Mouse (Mus musculus) heart, adult 18-20 months (tissue): Measurements from ENCODE around the gene Tlr12. TPM values are rescaled to one million over a fixed set of nuclear protein-coding genes. Genes with fewer than 3 reads are reported as not detected.
A peak's percentile ranks its signal among the peaks of the same experiment; 100 is the strongest.
"Not testable (repeated sequence)": the region's sequence is repeated elsewhere in the genome, so short reads cannot be mapped to it uniquely, and the experiment has no call there.

Experiments
- DNase-seq, 2 experiments: peaks; one replicate each; pipeline ENCODE4 v3.0.0; 2021 to 2022; ENCODE audit warnings: mixed read lengths in 1 of 2
- total RNA-seq, 2 experiments: library from RNA; stranded (reverse); gene quantifications; 2 replicates each; pipeline ENCODE4 v1.2.3; 2021

Gene Tlr12
- total RNA-seq, 2 experiments from 2014 or later, result 0.18 to 0.50 TPM

DNA sequence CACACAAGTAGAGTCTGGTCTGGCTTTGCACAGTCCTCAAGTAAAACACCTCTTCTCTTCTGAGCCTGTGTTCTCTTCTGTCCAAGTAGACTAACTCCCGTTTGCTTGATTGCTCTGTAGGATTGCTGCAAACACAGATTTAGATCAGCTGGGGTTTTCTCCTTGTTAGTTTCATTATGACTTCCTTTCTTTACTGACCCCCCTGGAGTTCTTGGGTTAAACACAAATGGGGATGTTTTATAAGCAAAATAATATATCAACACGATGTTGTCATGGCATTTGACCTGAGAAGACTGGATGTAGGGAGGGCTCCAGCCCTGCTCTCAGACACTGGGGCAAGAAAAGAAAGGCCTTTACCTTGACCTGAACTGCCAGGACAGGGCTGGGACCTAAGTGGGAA, 544 bp upstream of the Tlr12 start:
- no peak for DNase-seq

DNA sequence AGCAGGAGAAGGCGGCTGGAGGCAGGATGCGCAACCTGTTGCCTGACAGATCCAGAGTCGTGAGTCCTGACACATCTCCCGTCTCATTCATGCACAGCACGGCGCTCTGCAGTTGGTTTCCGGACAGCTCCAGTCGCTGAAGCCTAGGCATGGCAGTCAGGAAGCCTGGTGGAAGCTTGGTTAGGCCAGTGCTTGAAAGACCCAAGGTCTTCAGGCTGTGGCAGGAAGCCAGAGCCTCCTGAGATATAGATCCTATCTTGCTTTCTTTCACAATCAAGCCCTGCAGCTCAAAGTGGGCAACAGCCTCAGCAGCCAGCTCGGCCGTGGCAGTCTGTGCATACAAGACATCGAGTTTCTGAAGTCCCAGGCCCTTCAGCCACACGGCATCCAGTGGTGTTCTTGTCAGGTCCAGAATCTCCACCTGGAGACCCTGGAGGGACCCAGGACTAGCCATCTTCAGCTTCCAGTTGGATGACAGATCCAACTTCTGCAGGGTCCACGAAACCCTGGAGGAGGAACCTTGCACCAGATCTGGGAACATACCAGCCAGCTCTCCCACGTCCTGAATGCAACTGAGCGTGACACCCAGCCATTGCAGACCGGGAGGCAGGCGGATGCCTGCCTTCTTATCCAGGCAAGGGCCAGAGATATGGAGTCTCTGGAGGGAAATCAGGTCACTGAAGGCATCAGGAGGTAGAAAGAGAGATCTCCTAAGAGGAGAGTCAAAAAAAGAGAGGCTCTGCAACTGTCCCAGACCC, 877 bp downstream of the Tlr12 start:
- no peak for DNase-seq

DNA sequence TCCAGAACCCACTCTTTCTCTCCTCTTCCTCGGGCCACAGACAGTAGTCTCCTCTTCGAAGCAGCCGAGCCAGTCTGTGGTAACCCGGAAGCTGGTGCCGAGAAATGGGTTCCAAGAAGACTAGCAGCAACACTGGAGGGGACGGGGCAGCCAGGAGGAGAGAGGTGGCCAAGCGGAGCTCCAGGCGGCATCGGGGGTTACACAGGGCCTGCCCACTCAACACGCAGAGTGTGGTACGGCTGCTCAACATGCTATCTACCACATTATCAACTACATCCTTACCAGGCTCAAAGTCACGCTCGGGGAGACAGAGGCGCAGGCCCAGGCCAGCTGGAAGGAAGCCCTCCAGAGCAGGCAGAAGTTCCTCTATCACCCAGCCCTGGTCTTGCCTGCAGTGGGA, 2.7 kb downstream of the Tlr12 start:
- no peak for DNase-seq

DNA sequence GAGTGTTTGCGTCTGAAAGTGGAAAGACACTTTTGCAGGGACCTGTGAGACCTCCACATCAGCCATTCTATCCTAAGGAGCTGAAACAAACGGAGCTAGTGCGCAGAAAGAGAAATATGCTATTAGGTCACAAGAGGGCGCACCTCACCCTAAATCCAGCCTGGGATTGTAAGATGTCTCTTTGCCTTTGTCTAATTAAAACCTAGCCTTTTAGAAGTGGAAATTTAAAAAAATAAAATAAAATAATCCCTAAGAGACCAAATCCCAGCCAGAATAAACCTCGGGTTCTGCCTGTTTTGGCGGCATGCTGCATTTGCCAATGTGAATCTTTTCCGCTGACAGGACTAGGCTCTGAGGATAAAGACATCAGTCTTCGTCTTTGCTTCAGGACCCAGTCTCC, 5.1 kb downstream of the Tlr12 start:
- peak in 1 of 2 experiments; percentile 58 for DNase-seq

DNA sequence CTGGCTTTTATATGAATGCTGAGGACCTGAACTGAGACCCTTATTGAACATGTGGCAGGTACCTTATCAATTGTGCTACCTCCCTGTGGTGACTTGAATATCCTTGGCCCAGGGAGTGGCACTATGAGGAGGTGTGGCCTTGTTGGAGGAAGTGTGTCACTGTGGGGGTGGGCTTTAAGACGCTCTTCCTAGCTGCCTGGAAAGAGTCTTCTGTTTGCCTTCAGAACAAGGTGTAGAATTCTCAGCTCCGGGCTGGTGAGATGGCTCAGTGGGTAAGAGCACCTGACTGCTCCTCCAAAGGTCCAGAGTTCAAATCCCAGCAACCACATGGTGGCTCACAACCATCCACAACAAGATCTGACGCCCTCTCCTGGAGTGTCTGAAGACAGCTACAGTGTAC, 6.7 kb downstream of the Tlr12 start:
- not testable (repeated sequence) for DNase-seq

DNA sequence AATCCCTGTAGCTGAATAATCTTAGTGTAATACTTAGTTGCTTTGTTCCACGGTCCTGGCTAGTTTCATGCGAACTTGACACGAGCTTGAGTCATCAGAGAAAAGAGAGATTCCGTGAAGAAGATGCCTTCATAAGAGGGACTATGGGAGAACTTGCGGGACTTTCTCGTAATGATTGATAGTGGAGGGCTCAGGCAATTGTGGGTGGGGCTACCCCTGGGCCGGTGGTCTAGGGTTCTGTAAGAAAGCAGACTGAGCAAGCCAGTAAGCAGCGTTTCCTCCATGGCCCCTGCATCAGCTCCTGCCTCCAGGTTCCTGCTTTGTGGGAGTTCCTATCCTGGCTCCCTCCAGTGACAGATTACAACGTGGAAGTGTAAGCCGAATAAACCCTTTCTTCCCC, 7.7 kb downstream of the Tlr12 start:
- DNase-seq, result peak in 1 of 2 experiments; percentile 16

DNA sequence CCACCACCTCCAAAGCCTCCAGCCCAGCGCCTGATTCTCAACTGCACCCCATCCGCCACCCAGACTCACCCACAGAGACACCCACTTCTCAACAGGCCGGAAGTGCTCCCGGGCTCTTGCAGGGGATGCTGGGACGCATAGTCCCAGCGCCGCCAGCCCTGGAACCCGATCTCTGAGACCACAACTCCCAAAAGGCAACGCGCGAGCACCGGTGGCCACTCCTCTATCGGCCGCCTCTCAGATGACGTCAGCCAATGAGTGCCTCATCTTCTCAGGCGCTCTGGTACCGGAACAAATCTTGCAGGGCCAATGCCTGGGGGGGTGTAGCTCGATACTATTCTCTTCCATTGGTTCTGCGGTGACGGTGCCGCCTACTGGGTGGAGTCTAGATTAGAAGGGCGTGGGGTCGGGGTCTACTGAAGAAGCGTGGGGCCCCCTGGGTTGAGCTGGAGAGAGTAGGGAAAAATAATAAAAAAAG, 8.5 kb downstream of the Tlr12 start, which contains the start of gene Zscan20:
Gene Zscan20, minus strand, starts transcription at position 174 of the 478 bp plus-strand sequence.
- DNase-seq, result peak; percentile 96 to 99

DNA sequence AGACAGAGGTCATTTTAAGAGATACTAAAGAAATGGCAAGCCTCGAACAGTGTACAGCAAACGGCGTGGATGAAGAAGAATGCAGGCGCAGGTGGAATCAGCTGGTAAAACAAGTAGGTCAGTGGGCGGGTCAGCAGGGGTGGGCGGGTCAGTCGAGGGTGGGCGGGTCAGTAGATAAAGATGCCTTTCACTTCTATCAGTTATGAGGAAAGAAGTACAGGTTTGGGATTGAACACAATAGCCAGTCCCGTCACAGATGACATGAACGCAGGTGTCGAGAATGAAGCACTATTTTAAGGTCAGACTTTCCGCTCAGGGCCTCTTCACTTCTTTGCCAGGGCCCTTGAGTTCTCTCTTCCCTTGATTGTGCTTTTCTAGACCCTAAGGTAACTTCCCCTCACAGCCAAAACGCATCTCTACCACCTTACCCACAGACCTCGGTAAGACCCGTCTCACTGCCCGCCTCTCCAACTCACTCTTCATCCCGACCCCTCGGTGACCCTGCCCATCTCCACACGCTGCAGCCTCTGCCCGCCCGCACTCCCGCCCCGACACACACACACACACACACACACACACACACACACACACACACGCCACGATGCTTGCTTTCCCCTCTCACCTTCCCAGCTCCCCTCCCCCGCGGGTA, 9.0 kb downstream of the Tlr12 start:
- peak in 1 of 2 experiments; percentile 7 for DNase-seq

DNA sequence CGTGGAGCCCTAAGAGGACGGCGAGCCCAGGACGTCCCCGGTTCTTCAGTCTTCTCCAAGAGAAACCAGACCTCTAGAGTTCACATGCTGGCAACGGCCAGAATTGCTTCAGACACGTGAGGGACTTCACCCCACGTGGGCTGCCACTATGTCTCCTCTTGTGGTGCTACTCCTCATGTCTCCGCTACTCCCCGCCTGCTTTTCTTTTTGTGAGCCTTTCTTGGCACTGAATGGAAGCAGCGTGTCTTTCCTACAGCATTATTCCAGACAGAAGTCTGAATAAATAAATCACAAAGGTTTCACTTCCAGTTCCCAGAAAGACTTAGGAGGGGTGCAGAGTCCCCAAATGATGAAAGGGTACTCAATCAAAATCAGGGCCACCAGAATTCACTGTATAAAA, 10.8 kb downstream of the Tlr12 start:
- DNase-seq, result peak; percentile 19 to 37

DNA sequence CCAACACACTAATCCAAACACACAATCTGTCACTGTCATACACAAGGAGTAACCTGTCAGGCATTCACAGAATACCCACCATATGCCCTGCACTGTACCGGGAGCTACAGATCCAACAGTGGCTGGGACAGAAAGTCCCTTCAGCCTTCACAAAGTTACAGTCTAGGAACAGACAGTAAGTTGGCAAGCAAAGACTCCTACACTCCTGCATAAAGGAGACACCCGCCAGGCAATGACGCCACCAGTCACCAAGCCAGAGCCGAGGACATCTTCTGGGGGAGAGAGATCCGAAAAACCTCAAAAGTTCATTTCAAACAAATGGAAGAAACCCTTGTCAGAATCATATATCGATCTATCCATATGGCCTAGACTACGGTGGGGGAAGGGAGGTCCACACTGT, 11.8 kb downstream of the Tlr12 start:
- DNase-seq, result no peak

DNA sequence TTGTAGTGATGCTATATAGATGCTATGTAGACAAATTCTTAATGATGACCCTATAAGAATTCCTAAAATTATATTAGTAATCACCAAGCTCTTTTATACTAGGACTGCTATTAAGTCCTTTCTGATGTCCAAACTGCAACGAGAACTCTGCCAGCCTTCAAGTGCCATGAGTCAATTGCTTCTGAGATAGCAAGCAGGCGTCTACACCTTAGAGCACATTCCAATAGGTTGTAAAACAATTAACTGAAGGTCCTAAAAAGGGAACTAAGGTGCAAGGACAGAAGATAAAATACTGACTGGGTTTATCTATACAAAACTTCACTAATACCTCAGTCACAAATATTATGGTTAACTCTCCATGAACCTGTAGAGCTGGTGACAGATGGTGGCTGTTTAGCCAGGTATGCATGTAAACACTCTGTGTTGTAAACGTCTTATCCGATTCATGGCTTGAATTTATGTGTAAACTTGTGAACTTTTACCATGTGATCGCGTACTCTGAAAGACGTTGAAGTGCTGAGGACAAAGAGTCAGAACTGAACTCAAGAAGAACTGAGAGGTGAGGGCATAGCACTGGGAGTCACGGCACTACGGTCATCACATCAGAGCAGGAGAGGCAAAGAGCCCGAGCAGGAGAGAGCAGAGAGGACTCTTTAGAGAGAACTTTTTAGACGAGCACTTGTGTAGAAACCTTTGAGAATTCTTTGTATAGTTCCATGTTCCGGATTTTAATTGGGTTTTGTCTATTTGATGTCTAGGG, 20.4 kb downstream of the Tlr12 start:
- no peak for DNase-seq

DNA sequence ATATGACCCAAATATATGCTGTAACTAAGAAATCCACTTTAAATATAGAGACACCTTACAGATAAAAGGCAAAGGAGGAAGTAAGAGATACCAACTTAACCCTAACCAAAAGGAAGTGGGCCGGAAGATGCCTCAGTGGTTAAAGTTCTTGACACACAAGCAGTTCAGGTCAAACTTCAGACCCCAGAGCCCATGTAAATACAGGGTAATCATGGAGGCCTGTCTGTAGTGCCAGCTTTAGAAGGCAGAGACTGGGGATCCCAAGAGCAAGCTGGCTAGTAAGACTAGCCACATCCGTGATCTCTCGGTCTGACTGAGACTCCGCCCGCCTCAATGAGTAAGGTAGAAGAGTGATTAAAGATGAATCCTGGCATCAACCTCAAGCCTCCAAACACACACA, 24.4 kb downstream of the Tlr12 start:
- no peak for DNase-seq

DNA sequence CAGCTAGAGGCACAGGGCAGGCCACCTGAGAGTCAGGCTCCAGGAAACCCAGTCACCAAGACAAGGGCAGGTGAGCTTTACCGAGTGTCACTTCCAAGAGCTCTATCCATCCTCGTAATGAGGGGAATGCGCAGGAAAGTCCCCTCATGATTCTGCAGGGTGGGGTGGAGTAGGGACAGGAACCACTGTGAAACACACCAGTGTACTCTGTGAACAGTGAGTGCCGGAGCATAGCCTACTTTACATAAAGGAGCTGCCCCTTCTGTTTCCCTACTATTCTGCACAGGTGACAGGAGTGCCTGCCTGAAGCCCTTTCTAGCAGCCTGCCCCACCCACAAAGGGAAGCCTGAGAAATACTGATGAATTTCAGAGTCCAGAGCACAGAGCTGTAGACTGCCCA, 25.1 kb downstream of the Tlr12 start:
- DNase-seq, result no peak

DNA sequence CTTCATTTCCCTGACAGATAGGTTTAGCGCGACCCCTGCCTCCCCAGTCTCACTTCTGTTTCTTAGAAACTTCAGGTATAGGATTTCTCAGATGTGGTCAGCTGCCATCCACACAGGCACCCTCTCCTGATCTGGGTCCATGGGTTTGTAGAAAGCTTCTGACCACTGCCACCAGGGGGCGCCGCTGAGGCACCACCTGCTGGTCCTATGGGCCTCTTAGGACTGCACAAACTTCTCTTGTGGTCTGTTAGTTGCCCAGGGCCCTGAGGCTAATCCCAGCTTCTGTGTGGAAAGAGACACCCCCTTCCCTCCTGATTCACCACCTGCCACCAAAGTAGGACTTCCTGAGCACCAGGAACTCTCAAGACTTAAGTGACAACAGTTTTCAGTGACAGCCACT, 39.2 kb downstream of the Tlr12 start:
- peak in 1 of 2 experiments; percentile 7 for DNase-seq

DNA sequence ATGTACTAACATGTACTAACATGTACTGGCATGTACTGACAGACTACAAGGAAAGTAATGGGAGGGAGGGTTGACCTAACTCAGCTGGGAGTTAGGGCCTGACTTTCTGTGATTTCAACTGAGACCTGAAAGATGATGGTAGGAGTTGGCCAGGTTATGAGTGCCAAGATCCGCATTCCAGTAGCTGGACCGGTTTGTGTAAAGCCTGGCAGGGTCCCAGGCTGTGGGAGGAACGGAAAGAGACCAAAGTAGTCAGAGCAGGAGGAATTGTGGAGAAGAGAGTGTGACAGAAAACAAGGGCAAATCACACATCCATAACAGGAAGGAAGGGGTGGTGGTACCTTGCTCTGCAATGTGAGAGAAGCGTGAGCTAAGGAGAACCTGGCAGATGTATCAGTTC, 42.6 kb downstream of the Tlr12 start:
- no peak for DNase-seq

Other genes with a start within 250 kb of the Tlr12 start
- 1 to 10 TPM; 6.0 to 6.1 TPM for gene Zscan20, start 8.5 kb downstream of the Tlr12 start, total RNA-seq
- gene Phc2, start 36.1 kb upstream of the Tlr12 start, total RNA-seq, result 10 to 100 TPM; 39.5 to 45.3 TPM
- under 1 TPM; 0.13 to 0.32 TPM for gene A3galt2, start 136.7 kb upstream of the Tlr12 start, total RNA-seq
- gene Zfp362, start 187.4 kb upstream of the Tlr12 start, total RNA-seq, result 1 to 10 TPM; 9.9 TPM